Mouse (Mus musculus) bone marrow macrophage, adult 2 months (primary cell): Measurements from ENCODE around the gene Hbb-bh2.

Experiments
- CTCF ChIP-seq: IDR thresholded peaks from 2 replicates; pipeline ENCODE4 v1.5.1; 2012; ENCODE audit warnings: low read depth, mild to moderate bottlenecking, low read length, moderate library complexity
- POLR2A ChIP-seq: IDR thresholded peaks from 2 replicates; pipeline ENCODE4 v1.6.1; 2012; ENCODE audit warnings: mild to moderate bottlenecking, low read depth, low read length, borderline replicate concordance

GRCm38 (mm10) chr7:103873064-103873463, 32.7 kb upstream of the Hbb-bh2 start:
- TF ChIP-seq CTCF = no peak
- no peak for TF ChIP-seq POLR2A
